Mouse (Mus musculus): Measurements from ENCODE around the gene Cops3.
"Not testable (repeated sequence)": the region's sequence is repeated elsewhere in the genome, so short reads cannot be mapped to it uniquely, and the experiment has no call there.

Gene Cops3

DNA sequence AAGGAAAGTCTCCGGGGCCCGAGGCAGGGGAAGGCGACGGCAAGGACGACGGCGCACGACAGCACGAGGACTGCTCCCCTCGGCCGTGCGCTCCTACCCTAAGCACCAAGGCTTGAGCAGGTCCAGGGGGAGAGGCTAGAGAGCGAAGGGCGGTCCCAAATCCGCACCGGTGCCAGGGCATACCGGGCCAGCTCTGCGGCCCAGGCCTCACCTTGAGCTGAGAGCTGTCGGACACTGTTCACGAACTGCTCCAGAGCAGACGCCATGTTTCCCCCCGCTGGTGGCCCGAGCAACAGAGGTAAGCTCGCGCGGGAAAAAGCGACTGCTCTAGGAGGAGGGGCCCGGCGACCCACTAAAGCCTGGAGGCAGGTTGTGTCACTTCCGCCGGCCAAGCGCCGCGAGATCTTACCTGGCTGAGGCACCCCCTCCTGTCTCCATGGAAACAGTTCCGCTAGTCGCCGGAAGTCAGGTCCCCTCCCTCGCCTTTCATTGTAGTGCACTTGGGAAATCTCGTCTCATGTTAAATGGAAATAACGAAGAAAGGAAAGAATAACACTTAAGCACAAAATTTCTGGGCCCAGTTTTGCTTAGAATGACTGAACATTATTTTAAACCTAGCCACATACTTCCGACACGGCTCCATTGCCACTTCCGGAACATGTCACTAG lies at the start of gene Cops3:
Cops3 (minus strand) TSS at position 380 of the 668 bp plus-strand sequence.
- peak; percentile 98 for DNase-seq

DNA sequence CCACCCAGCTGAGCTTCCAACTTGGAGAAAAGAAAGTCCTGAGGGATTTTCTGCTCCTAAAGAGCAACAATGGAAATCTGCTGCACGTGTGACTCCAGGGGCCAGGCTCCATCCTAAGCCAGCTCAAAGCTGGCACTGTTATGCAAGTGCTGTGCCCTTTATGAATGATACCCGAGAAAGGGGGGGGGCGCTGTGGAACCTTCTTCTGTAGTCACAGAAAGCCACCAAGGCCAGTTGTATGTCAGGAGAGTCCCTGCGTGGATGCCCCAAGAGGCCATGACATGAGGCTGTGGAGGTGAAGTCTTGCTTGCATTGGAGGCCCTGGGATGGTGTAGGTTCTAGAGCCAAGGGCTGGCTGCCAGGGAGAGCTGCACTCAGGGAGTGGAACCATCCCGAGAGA lies 48.5 kb upstream of the Cops3 start:
- DNase-seq = no peak

- DNase-seq = no peak
These were observed 47.3 kb upstream of the Cops3 start for GRCm38 (mm10) chr11:59886952-59887351.

GRCm38 (mm10) chr11:59885217-59885986 lies 45.8 kb upstream of the Cops3 start:
- peak; percentile 49 for DNase-seq

- DNase-seq = peak; percentile 88
These were observed 40.4 kb upstream of the Cops3 start for GRCm38 (mm10) chr11:59880031-59880430.

- DNase-seq = no peak
These were observed 32.5 kb upstream of the Cops3 start for GRCm38 (mm10) chr11:59872124-59872523.

DNA sequence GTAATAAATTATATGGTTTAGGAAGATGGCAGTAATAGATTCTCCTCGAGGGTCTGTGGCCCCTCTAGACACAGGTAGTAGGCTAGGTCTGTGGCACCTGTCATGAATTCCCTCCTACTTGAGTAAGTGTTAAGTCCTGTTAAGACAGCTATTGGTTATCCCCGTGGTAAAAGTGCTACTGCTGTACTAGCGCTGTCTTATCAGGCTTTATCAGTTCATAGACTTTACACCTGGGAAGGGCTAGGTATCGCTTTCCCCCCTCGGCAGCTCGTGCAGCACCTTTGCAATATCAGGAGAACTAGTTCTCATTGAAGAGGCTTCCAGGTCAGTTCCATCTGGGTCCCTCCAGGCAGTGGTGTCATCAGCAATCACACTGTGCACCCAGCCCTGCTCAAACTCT lies 24.7 kb upstream of the Cops3 start:
- DNase-seq = no peak

- no peak for DNase-seq
These were observed 20.8 kb upstream of the Cops3 start for GRCm38 (mm10) chr11:59860467-59860866.

GRCm38 (mm10) chr11:59852865-59853264 lies 13.2 kb upstream of the Cops3 start:
- no peak for DNase-seq

GRCm38 (mm10) chr11:59847891-59848884 lies 8.6 kb upstream of the Cops3 start:
- DNase-seq = peak; percentile 88

GRCm38 (mm10) chr11:59847131-59847530 lies 7.5 kb upstream of the Cops3 start:
- peak; percentile 75 for DNase-seq

DNA sequence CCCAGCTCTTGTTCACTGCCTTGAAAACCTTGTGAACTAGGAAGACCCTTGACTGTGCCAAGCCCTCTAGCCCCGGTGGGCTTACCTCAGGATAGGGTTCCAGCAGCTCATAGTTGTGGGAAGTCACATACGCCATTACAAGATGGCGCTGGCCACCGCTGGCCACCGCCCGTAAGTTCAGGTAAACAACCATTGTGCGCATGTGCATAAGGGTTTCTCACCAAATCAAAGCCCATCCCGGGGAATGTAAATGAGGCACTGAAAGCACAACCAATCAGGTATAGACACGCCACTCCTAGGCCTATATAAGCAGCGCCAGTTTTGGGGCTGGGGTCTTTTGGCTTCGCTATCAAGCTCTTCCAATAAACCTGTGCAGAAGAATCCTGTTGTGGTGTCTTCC lies 6.7 kb upstream of the Cops3 start:
- no peak for DNase-seq

DNA sequence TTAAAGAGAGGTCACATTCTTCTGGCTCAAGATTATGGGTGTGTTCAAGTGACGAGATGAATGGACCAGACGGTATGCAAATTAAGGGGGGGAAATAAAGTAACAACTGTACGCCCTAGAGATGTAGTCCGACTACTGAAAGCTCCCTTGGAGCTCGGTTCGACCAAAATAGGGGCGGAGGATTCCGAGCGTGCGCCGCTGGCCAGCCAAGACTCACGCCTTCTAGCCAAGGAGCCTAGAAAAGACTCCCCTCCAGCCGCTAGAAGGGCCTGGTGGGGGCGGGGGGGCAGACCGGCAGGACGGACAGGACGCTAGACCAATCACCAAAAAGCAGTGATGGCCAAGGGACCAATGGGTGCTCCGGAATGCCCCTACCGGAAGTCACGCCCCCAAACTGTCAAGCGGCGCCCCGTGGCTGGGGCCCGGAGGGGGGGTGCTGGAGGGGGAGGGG lies 605 bp downstream of the Cops3 start, which contains the start of gene Nt5m:
Nt5m (plus strand) TSS at position 440 of the 451 bp plus-strand sequence.
- peak; percentile 97 for DNase-seq

GRCm38 (mm10) chr11:59838426-59838825 lies 1.2 kb downstream of the Cops3 start:
- DNase-seq = peak; percentile 2

DNA sequence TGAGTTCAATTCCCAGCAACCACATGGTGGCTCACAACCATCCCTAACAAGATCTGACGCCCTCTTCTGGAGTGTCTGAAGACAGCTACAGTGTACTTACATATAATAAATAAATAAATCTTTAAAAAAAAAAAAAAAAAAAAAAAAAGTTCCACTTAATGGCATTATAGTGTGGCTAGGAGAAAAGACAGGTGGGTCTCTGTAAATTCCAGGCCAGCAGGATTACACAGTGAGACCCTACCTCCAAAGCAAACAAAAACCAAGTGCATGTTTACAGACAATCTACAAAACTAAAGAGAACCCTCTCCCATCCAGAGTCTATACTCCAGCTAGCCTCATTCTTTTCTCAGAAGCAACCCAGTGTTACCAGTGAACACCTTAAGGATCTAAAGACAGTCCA lies 1.8 kb downstream of the Cops3 start:
- not testable (repeated sequence) for DNase-seq

GRCm38 (mm10) chr11:59821625-59822024 lies 18.0 kb downstream of the Cops3 start:
- DNase-seq = no peak

GRCm38 (mm10) chr11:59817916-59818315 lies 21.7 kb downstream of the Cops3 start:
- DNase-seq = no peak

DNA sequence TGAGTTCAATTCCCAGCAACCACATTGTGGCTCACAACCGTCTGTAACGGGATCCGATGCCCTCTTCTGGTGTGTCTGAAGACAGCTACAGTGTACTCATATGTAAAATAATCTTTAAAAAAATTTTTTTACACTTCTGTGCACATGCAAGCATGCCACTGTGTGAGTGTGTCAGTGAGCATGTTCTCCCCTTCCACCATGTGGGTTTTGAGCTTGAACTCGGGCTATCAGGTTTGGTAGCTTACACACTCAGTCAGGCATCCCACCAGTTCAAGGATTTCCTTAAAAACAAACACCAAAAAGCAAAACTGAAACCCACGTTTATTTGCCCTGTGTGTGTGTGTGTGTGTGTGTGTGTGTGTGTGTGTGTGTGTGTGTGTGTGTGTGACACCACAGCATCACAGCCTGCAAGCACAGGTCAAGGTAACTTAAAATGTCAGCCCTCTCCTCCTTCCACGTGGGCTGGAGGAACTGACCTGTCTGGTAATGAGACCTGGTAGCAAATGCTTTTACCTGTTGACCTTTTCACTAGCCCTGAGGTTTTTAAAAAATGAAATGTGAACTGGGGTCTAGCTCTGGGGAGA lies 24.1 kb downstream of the Cops3 start:
- no peak for DNase-seq

- no peak for DNase-seq
These were observed 24.7 kb downstream of the Cops3 start for GRCm38 (mm10) chr11:59814936-59815335.

DNA sequence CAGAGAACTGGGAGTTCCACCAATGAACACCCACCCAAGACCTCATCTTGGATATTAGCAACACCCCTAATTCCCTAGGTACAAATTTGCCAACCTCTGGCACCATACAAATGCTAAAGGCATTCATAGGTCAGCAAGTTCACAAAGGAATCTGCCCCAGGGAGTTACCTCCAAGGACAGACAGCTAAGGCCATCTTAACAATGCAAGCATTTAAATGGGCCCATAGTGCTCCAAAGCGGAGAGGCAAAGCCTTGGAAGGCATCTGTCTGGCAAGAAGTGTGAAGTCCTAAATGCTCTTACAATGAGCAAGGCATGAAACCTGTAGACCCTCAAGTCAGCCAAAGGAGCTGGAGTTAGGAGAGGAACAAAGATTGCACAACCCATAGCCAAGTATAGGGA lies 25.3 kb downstream of the Cops3 start:
- no peak for DNase-seq

GRCm38 (mm10) chr11:59813276-59813675 lies 26.4 kb downstream of the Cops3 start:
- no peak for DNase-seq

DNA sequence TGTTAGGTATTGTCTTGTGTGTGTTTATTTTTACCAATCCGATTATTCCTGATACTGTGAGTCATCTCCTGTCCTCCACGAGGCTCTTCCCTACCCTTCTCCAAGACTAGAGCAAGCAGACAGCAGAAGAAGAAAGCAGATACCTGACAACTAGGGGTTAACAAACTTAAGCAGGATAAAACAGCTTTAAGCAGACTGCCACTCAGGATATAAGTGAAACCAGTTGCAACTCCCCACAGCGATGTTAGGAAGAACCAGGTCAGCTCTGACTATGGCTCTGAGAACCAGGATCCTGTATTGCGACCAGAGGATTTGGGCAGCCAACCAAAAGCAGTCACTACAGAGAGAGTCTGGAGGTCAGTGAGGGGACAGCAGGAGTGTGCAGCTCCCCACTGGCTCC lies 28.4 kb downstream of the Cops3 start:
- DNase-seq = peak; percentile 71
